Comparison of ENCODE assay signal across 7 mouse cellular contexts in the genomic region with DNA sequence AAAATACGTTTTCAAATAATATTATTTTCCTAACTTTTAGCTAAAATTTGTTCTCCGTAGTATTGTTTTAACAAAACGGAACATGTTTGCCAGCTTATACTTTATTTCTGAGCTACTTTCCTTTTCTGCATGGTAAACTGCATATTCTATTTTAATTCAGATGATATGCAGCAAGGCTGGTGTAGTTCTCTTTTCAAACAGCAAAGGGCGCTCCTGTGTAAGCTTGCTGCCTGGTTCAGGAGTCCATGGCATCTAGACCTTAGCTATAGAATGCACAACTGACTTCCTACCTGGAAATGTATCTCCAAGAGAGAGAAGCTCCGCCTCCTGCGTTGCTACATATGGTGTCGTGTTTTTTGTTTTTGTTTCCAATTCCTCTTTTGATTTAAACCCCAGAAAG.
DNase-seq lines count a peak whose midpoint lies in the region.

No protein-coding gene starts in this region.

- DNase-seq in lung, postnatal 10 days, result peak; percentile 2
- DNase-seq in lung, postnatal 4 days, result no peak
- peak; percentile 2 to 13 for DNase-seq in adrenal gland, postnatal 4 days (ENCODE audit: low spot score in 2 of 2)
- peak; percentile 25 to 37 for DNase-seq in frontal cortex, postnatal 25 days (ENCODE audit: low spot score in 2 of 2)
- DNase-seq in retina, postnatal 1 day, result peak; percentile 24
- DNase-seq in adipocyte (ENCODE audit: low spot score), result no peak
- DNase-seq in yolk sac, embryonic 10.5 days (ENCODE audit: low spot score), result no peak

Comparison
In these comparisons a context has a peak if more than half of its experiments do, and no peak if none do; other contexts are left out.
1. DNase-seq: peak in lung, postnatal 10 days (single experiment), adrenal gland, postnatal 4 days (2 of 2), frontal cortex, postnatal 25 days (2 of 2) and retina, postnatal 1 day (single experiment); none in lung, postnatal 4 days (0 of 2), adipocyte (single experiment) and yolk sac, embryonic 10.5 days (single experiment).